Mouse (Mus musculus) erythroblast, embryonic 14.5 days (primary cell): ENCODE data around the gene Sh3pxd2a.

Experiments used
- GATA1 ChIP-seq: IDR thresholded peaks from 2 replicates; pipeline ENCODE4 v1.6.1; 2012; ENCODE audit warnings: low read length, inconsistent platforms, mixed read lengths
- TAL1 ChIP-seq: IDR thresholded peaks from 3 replicates; pipeline ENCODE4 v1.6.1; 2012; ENCODE audit warnings: low read length, inconsistent platforms, mixed read lengths

- TF ChIP-seq TAL1 = no peak
- no peak for TF ChIP-seq GATA1
Measured at GRCm38 (mm10) chr19:47456021-47456420, 8.2 kb downstream of the Sh3pxd2a start.
